Mouse (Mus musculus): ENCODE data around the gene Ptpru.

DNA sequence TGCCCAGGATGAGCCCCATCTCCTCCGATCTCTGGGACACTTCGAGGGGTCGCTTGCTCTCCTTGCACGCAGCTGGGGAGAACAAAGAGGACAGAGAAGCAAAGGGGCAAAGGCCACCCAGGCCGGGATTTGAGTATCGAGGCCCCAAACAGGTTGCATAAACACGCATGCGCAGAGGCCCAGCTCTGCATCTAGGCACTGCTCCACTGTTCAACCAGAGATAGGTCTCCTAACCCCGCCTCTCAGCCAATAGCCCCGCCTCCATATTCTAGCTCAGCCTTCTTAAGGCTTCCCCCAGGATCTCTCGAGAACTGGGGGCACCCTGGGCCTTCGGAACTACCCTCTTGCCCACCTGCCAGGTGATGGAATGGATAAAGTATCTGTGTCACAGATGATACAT is 40.2 kb downstream of the Ptpru start:
- no peak for TF ChIP-seq CTCF (IDR thresholded peaks at IDR 0.05; ENCODE audit: low read depth)
- TF ChIP-seq EP300 (IDR thresholded peaks at IDR 0.05; ENCODE audit: low read depth): no peak
